Mouse (Mus musculus): ENCODE measurements at regions not wholly inside any gene's neighbourhood (a gene's known extent, or its start where the extent isn't known, plus 50 kb on each side); places are given as distances from the start of the nearest gene placed in this dataset.

DNA sequence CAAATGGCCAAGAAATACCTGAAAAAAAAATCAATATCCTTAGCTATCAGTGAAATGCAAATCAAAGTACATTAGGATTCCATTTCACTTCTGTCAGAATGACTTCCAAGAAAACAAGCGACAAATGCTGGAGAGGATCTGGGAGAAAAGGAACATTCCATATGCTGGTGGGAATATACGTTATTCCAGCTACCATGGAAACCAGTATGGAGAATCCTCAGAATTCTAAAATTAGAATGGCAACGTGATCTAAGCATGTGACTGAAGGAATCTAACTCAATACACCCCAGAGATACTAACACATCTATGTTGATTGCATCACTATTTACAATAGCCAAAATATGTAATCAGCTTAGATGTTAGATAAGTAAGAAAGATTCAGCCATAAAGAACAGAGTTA is 146.1 kb upstream of the Sox14 start:
- DNase-seq (ENCODE audit: low spot score) (no peak), ATAC-seq (ENCODE audit: low FRiP score) (no peak)
- Histone ChIP-seq H3K9ac (no peak overlapping the region), H3K4me1 (replicated peaks; ENCODE audit: control insufficient read depth, insufficient read depth, low read length) (no peaks in the 10 kb centered on the region), H3K27ac (no peak overlapping the region), H3K4me3 (replicated peaks; ENCODE audit: low read length) (no peak overlapping the region), H3K36me3 (replicated peaks; ENCODE audit: control insufficient read depth, insufficient read depth) (no peaks in the 10 kb centered on the region), H3K9me3 (ENCODE audit: control insufficient read depth, low read length) (no peaks in the 10 kb centered on the region), H3K4me2 (replicated peaks) (no peak overlapping the region), H3K27me3 (ENCODE audit: control insufficient read depth, insufficient read depth, low read length) (no peaks in the 10 kb centered on the region)
- whole genome bisulfite sequencing = 67% methylated on average over 3 of the region's 3 CpGs

GRCm38 (mm10) chr9:99995204-99995603 is 119.2 kb upstream of the Sox14 start:
- peaks cover 10% of the 10 kb centered on the region; the same call in 1 of the 2 replicates for H3K27me3 ChIP-seq (ENCODE audit: control insufficient read depth, insufficient read depth, low read length)
- H3K9ac ChIP-seq = peak overlapping the region; percentile 41; the same call in 1 of the 2 replicates
- ATAC-seq (ENCODE audit: low FRiP score) (peak; percentile 48; the same call in 1 of the 2 replicates), DNase-seq (ENCODE audit: low spot score) (no peak)
- H3K4me2 ChIP-seq (replicated peaks) = peak overlapping the region; percentile 58
- H3K27ac ChIP-seq = 0 out of 2 replicates have a peak overlapping the region, but pooled peaks have one; percentile 35
- H3K9me3 ChIP-seq (ENCODE audit: control insufficient read depth, low read length) = no peaks in the 10 kb centered on the region
- peak overlapping the region; percentile 22; the same call in 1 of the 2 replicates for H3K4me3 ChIP-seq (replicated peaks; ENCODE audit: low read length)
- no peaks in the 10 kb centered on the region; the same call in 1 of the 2 replicates for H3K4me1 ChIP-seq (replicated peaks; ENCODE audit: control insufficient read depth, insufficient read depth, low read length)
- 33% methylated on average over 8 of the region's 8 CpGs for WGBS
- no peaks in the 10 kb centered on the region for H3K36me3 ChIP-seq (replicated peaks; ENCODE audit: control insufficient read depth, insufficient read depth)

DNA sequence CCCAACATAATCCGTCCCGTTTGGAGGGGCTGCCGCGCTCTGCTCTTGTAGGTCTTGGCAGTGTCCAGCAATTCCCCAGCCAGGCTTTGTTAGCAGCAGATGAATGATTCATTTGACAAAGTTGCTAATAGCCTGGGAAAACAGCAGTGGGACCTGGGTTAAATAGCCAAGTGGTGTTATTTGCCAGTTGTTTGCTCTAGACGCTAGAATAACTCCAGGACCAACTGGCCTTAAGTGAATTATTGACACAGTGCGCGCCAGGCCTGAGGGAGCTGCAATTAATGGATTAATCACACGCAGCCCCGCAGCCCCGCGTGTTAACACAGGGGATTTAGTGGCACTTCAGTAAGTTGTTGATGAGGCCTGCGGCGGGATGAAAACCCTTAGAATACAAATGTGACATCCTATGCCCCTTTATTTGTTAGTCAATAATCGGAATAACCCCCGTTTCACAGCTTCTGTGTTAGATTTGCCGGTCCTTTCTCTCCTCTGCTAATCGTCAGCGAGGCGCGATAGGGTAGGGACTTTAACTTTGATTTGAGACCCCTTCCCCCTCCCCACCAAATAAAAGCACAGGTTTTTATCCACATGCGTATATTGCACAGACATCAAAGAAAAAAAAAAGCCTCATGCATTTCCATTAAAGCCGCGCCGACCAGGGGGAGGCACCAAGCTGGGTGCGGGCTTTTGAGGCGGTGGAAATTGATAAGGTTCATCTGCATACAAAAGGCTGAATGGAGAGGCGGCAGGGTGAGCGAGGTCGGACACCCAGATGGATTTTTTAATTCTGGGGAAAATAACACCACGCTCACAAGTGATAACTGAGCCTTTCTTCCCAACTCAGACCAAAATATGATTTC is 118.5 kb upstream of the Sox14 start:
- peak overlapping the region; percentile 58 for H3K4me2 ChIP-seq (replicated peaks)
- H3K4me1 ChIP-seq (replicated peaks; ENCODE audit: control insufficient read depth, insufficient read depth, low read length) = no peaks in the 10 kb centered on the region; the same call in 1 of the 2 replicates
- peak overlapping the region; percentile 41; the same call in 1 of the 2 replicates for H3K9ac ChIP-seq
- no peaks in the 10 kb centered on the region for H3K9me3 ChIP-seq (ENCODE audit: control insufficient read depth, low read length)
- DNase-seq (ENCODE audit: low spot score) (peak; percentile 58), ATAC-seq (ENCODE audit: low FRiP score) (peak; percentile 62; the same call in 1 of the 2 replicates)
- H3K27ac ChIP-seq = 0 out of 2 replicates have a peak overlapping the region, but pooled peaks have one; percentile 35
- no peaks in the 10 kb centered on the region for H3K36me3 ChIP-seq (replicated peaks; ENCODE audit: control insufficient read depth, insufficient read depth)
- under 1% methylated on average over 30 of the region's 30 CpGs for WGBS
- peaks cover 10% of the 10 kb centered on the region; the same call in 1 of the 2 replicates for H3K27me3 ChIP-seq (ENCODE audit: control insufficient read depth, insufficient read depth, low read length)
- H3K4me3 ChIP-seq (replicated peaks; ENCODE audit: low read length) = peak overlapping the region; percentile 22

- Histone ChIP-seq H3K4me2 (replicated peaks) (no peak overlapping the region), H3K9me3 (ENCODE audit: control insufficient read depth, low read length) (0 out of 2 replicates have a peak, but pooled peaks cover 8% of the 10 kb centered on the region), H3K4me1 (replicated peaks; ENCODE audit: control insufficient read depth, insufficient read depth, low read length) (no peaks in the 10 kb centered on the region), H3K9ac (no peak overlapping the region), H3K36me3 (replicated peaks; ENCODE audit: control insufficient read depth, insufficient read depth) (no peaks in the 10 kb centered on the region), H3K4me3 (replicated peaks; ENCODE audit: low read length) (no peak overlapping the region), H3K27me3 (ENCODE audit: control insufficient read depth, insufficient read depth, low read length) (no peaks in the 10 kb centered on the region), H3K27ac (no peak overlapping the region)
- DNase-seq (ENCODE audit: low spot score) (no peak), ATAC-seq (ENCODE audit: low FRiP score) (no peak)
- 20% methylated on average over 1 of the region's 1 CpGs for WGBS
These were observed 111.4 kb upstream of the Sox14 start for GRCm38 (mm10) chr9:99987376-99987775.

DNA sequence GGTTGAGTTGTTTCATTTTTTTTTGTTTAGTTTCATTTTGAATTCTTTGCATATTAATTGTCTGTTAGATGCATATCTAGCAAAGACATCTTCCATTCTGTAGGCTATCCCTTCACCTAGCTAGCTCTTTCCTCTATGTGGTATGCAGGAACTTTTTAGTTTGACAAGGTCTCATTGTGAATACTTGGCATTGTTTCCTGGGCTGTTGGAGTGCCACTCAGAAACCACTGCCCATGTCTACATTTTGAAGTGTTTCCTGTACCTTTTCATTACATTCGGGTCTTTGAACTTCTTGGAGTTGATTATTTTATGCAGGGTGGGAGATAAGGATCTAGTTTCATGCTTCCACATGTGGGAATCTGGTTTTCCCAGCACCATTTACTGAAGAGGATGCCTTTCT is 104.8 kb upstream of the Sox14 start:
- H3K9ac ChIP-seq = no peak overlapping the region
- no peaks in the 10 kb centered on the region for H3K4me1 ChIP-seq (replicated peaks; ENCODE audit: control insufficient read depth, insufficient read depth, low read length)
- H3K36me3 ChIP-seq (replicated peaks; ENCODE audit: control insufficient read depth, insufficient read depth) = no peaks in the 10 kb centered on the region
- ATAC-seq (ENCODE audit: low FRiP score) (no peak), DNase-seq (ENCODE audit: low spot score) (no peak)
- H3K9me3 ChIP-seq (ENCODE audit: control insufficient read depth, low read length) = no peaks in the 10 kb centered on the region
- H3K4me2 ChIP-seq (replicated peaks) = no peak overlapping the region
- H3K4me3 ChIP-seq (replicated peaks; ENCODE audit: low read length) = no peak overlapping the region
- H3K27me3 ChIP-seq (ENCODE audit: control insufficient read depth, insufficient read depth, low read length) = no peaks in the 10 kb centered on the region
- WGBS = 94% methylated on average over 1 of the region's 1 CpGs
- H3K27ac ChIP-seq = no peak overlapping the region

DNA sequence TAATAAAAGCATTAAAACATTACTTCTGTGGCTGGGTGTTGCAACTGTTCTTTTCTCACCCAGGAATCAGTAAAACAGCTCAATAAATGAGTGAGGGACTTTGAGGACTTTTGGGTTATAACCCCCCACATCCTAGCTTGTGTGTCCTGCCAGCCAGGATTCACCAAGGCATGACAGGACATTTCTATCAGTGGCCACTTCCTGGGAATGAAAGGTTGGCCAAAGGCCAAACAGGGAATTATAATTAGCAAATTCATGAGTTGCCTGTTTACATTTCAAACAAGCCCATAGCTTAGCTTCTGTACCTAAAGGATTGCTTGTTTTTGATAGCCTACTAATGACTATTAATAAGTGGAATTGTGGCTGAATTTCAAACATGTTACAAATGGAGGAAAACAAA is 85.6 kb upstream of the Sox14 start:
- Histone ChIP-seq H3K9me3 (ENCODE audit: control insufficient read depth, low read length) (no peaks in the 10 kb centered on the region), H3K36me3 (replicated peaks; ENCODE audit: control insufficient read depth, insufficient read depth) (no peaks in the 10 kb centered on the region), H3K4me1 (replicated peaks; ENCODE audit: control insufficient read depth, insufficient read depth, low read length) (no peaks in the 10 kb centered on the region), H3K4me2 (replicated peaks) (no peak overlapping the region), H3K27ac (no peak overlapping the region), H3K9ac (no peak overlapping the region), H3K4me3 (replicated peaks; ENCODE audit: low read length) (no peak overlapping the region), H3K27me3 (ENCODE audit: control insufficient read depth, insufficient read depth, low read length) (peaks cover 1% of the 10 kb centered on the region; the same call in 1 of the 2 replicates)
- ATAC-seq (ENCODE audit: low FRiP score) (no peak), DNase-seq (ENCODE audit: low spot score) (no peak)

DNA sequence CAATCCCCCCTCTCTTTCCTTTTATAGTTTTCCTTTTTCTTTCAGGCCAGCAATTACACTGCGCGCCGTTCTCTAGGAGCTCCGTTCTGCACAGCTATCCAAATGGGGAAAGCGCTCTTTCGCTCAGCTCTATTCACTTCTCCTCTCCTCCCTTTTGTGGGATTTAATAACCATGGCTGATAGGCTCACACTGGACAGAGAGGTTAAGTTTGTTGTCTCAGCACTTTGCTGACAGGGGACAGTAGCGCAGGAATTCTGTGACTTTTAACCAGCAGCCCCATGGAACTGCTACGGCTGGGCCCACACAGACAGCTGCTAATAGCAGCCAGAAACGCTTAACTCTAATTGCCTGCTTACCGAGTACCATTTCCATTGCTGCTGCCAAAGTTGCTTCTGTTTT is 78.8 kb upstream of the Sox14 start:
- Histone ChIP-seq H3K4me2 (replicated peaks) (peak overlapping the region; percentile 36), H3K36me3 (replicated peaks; ENCODE audit: control insufficient read depth, insufficient read depth) (no peaks in the 10 kb centered on the region), H3K4me3 (replicated peaks; ENCODE audit: low read length) (no peak overlapping the region), H3K9me3 (ENCODE audit: control insufficient read depth, low read length) (peaks cover 4% of the 10 kb centered on the region), H3K27me3 (ENCODE audit: control insufficient read depth, insufficient read depth, low read length) (peaks cover 6% of the 10 kb centered on the region; the same call in 1 of the 2 replicates), H3K4me1 (replicated peaks; ENCODE audit: control insufficient read depth, insufficient read depth, low read length) (0 out of 2 replicates have a peak, but pooled peaks cover 12% of the 10 kb centered on the region), H3K27ac (0 out of 2 replicates have a peak overlapping the region, but pooled peaks have one; percentile 2), H3K9ac (no peak overlapping the region)
- ATAC-seq (ENCODE audit: low FRiP score) (peak; percentile 43; the same call in 1 of the 2 replicates), DNase-seq (ENCODE audit: low spot score) (peak; percentile 48)
- 16% methylated on average over 10 of the region's 10 CpGs for WGBS

GRCm38 (mm10) chr9:99954038-99954618 is 78.2 kb upstream of the Sox14 start:
- peak; percentile 48 for DNase-seq (ENCODE audit: low spot score)
- Histone ChIP-seq H3K9ac (no peak overlapping the region), H3K27me3 (ENCODE audit: control insufficient read depth, insufficient read depth, low read length) (peaks cover 6% of the 10 kb centered on the region; the same call in 1 of the 2 replicates), H3K27ac (peak overlapping the region; percentile 49; the same call in 1 of the 2 replicates), H3K4me3 (replicated peaks; ENCODE audit: low read length) (no peak overlapping the region), H3K9me3 (ENCODE audit: control insufficient read depth, low read length) (peaks cover 7% of the 10 kb centered on the region), H3K36me3 (replicated peaks; ENCODE audit: control insufficient read depth, insufficient read depth) (no peaks in the 10 kb centered on the region), H3K4me2 (replicated peaks) (peak overlapping the region; percentile 36), H3K4me1 (replicated peaks; ENCODE audit: control insufficient read depth, insufficient read depth, low read length) (0 out of 2 replicates have a peak, but pooled peaks cover 12% of the 10 kb centered on the region)
- 9% methylated on average over 6 of the region's 6 CpGs for WGBS
- no peak for ATAC-seq (ENCODE audit: low FRiP score)

Measured in hindbrain, embryonic 14.5 days (tissue).